Mouse (Mus musculus): Measurements from ENCODE around the gene Hoxc12.

DNA sequence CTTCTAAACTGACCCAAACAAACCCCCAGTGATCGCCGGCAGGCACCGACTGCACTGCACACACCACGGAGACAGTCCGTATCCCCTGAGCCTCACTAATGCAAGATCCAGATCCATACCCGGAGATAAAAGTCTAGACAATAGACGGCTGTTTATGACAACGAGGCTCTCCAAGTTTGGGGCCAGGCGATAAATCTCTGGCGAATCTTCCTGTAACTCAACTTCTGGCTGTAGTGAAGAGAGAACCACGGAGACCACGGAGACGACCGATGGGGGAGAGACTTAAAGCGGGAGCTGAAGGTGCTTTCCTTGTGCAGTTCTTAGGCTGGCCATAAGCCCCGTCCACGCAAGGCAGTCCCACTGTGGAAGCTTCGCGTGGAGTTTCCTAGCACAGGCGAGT lies 13.1 kb downstream of the Hoxc12 start:
- TF ChIP-seq CTCF (IDR thresholded peaks at IDR 0.05; ENCODE audit: borderline replicate concordance, insufficient read depth, low read length) = no peak
- TF ChIP-seq POLR2A (IDR thresholded peaks at IDR 0.05; ENCODE audit: low read depth, low read length) = no peak
